Mouse (Mus musculus): ENCODE results near the gene Cnot6l. TPM values are rescaled to one million over a fixed set of nuclear protein-coding genes. Genes with fewer than 3 reads are reported as not detected.

Gene Cnot6l
- polyA plus RNA-seq, 1 experiment from 2014 or later, result 29.0 TPM

GRCm38 (mm10) chr5:96091468-96091867, 72.5 kb downstream of the Cnot6l start:
- Histone ChIP-seq H3K79me2 (ENCODE audit: inconsistent target) (no peaks in the 10 kb centered on the region), H3K4me3 (ENCODE audit: inconsistent target) (no peak overlapping the region), H3K27ac (no peak overlapping the region), H3K36me3 (ENCODE audit: inconsistent target) (no peaks in the 10 kb centered on the region)
- 61% methylated on average over 2 of the region's 2 CpGs for WGBS (ENCODE audit: missing documents)

GRCm38 (mm10) chr5:96085324-96085723, 78.6 kb downstream of the Cnot6l start:
- Histone ChIP-seq H3K36me3 (ENCODE audit: inconsistent target) (peaks cover 12% of the 10 kb centered on the region; the same call in 1 of the 2 replicates), H3K79me2 (ENCODE audit: inconsistent target) (no peaks in the 10 kb centered on the region), H3K27ac (no peak overlapping the region), H3K4me3 (ENCODE audit: inconsistent target) (no peak overlapping the region)

- no peak overlapping the region for H3K4me3 ChIP-seq (ENCODE audit: inconsistent target)
- H3K27ac ChIP-seq, result no peak overlapping the region
- H3K79me2 ChIP-seq (ENCODE audit: inconsistent target), result no peaks in the 10 kb centered on the region
- H3K36me3 ChIP-seq (ENCODE audit: inconsistent target), result peaks cover 42% of the 10 kb centered on the region; the same call in 1 of the 2 replicates
- WGBS (ENCODE audit: missing documents), result 22% methylated on average over 1 of the region's 1 CpGs
These were observed 84.9 kb downstream of the Cnot6l start for GRCm38 (mm10) chr5:96079026-96079425.

- Histone ChIP-seq H3K36me3 (ENCODE audit: inconsistent target) (no peaks in the 10 kb centered on the region), H3K4me3 (ENCODE audit: inconsistent target) (no peak overlapping the region), H3K27ac (no peak overlapping the region), H3K79me2 (ENCODE audit: inconsistent target) (no peaks in the 10 kb centered on the region)
These were observed 98.4 kb downstream of the Cnot6l start for GRCm38 (mm10) chr5:96065591-96065990.

- Histone ChIP-seq H3K27ac (no peak overlapping the region), H3K4me3 (ENCODE audit: inconsistent target) (no peak overlapping the region), H3K36me3 (ENCODE audit: inconsistent target) (no peaks in the 10 kb centered on the region), H3K79me2 (ENCODE audit: inconsistent target) (no peaks in the 10 kb centered on the region)
- 93% methylated on average over 3 of the region's 3 CpGs for WGBS (ENCODE audit: missing documents)
These were observed 121.5 kb downstream of the Cnot6l start for GRCm38 (mm10) chr5:96042492-96042891.

- 95% methylated on average over 7 of the region's 7 CpGs for WGBS (ENCODE audit: missing documents)
- no peak overlapping the region for H3K4me3 ChIP-seq (ENCODE audit: inconsistent target)
These were observed 122.4 kb downstream of the Cnot6l start for GRCm38 (mm10) chr5:96041507-96042104.

GRCm38 (mm10) chr5:96039188-96039840, 124.7 kb downstream of the Cnot6l start:
- Histone ChIP-seq H3K79me2 (ENCODE audit: inconsistent target) (no peaks in the 10 kb centered on the region), H3K27ac (no peak overlapping the region), H3K4me3 (ENCODE audit: inconsistent target) (no peak overlapping the region), H3K36me3 (ENCODE audit: inconsistent target) (no peaks in the 10 kb centered on the region)
- WGBS (ENCODE audit: missing documents), result 51% methylated on average over 5 of the region's 5 CpGs

More at GRCm38 (mm10) chr5:96041507-96042104, 122.4 kb downstream of the Cnot6l start:
- Histone ChIP-seq H3K27ac (no peak overlapping the region), H3K79me2 (ENCODE audit: inconsistent target) (no peaks in the 10 kb centered on the region), H3K36me3 (ENCODE audit: inconsistent target) (no peaks in the 10 kb centered on the region)

- no peaks in the 10 kb centered on the region for H3K36me3 ChIP-seq (ENCODE audit: inconsistent target)
- H3K27ac ChIP-seq, result no peak overlapping the region
- 28% methylated on average over 8 of the region's 8 CpGs for WGBS (ENCODE audit: missing documents)
- no peaks in the 10 kb centered on the region for H3K79me2 ChIP-seq (ENCODE audit: inconsistent target)
- no peak overlapping the region for H3K4me3 ChIP-seq (ENCODE audit: inconsistent target)
These were observed 126.3 kb downstream of the Cnot6l start for GRCm38 (mm10) chr5:96037684-96038121.

GRCm38 (mm10) chr5:96036125-96036672, 127.8 kb downstream of the Cnot6l start:
- Histone ChIP-seq H3K79me2 (ENCODE audit: inconsistent target) (no peaks in the 10 kb centered on the region), H3K4me3 (ENCODE audit: inconsistent target) (no peak overlapping the region), H3K27ac (no peak overlapping the region), H3K36me3 (ENCODE audit: inconsistent target) (no peaks in the 10 kb centered on the region)
- 88% methylated on average over 7 of the region's 7 CpGs for WGBS (ENCODE audit: missing documents)

- no peak overlapping the region for H3K27ac ChIP-seq
- no peak overlapping the region for H3K4me3 ChIP-seq (ENCODE audit: inconsistent target)
- no peaks in the 10 kb centered on the region for H3K79me2 ChIP-seq (ENCODE audit: inconsistent target)
- no peaks in the 10 kb centered on the region for H3K36me3 ChIP-seq (ENCODE audit: inconsistent target)
- WGBS (ENCODE audit: missing documents), result 93% methylated on average over 1 of the region's 1 CpGs
These were observed 129.9 kb downstream of the Cnot6l start for GRCm38 (mm10) chr5:96034101-96034500.

GRCm38 (mm10) chr5:96029821-96030220, 134.2 kb downstream of the Cnot6l start:
- Histone ChIP-seq H3K79me2 (ENCODE audit: inconsistent target) (no peaks in the 10 kb centered on the region), H3K4me3 (ENCODE audit: inconsistent target) (no peak overlapping the region), H3K27ac (no peak overlapping the region), H3K36me3 (ENCODE audit: inconsistent target) (no peaks in the 10 kb centered on the region)
- WGBS (ENCODE audit: missing documents), result 94% methylated on average over 2 of the region's 2 CpGs

Other genes with a start within 250 kb of the Cnot6l start
- not detected in 3 replicates for gene Cxcl13, start 207.2 kb downstream of the Cnot6l start, polyA plus RNA-seq (2018)
- 13.0 to 20.4 TPM (median 15.7 TPM) in 3 replicates for gene Mrpl1, start 45.3 kb upstream of the Cnot6l start, polyA plus RNA-seq (2018)
- gene Fras1, start 209.8 kb upstream of the Cnot6l start, polyA plus RNA-seq (2018), result not detected in 3 replicates